Mouse (Mus musculus) liver, embryonic 14.5 days (tissue): ENCODE data around the gene Tlr11. TPM values are rescaled to one million over a fixed set of nuclear protein-coding genes. Genes with fewer than 3 reads are reported as not detected.

Experiments used
- ATAC-seq: fragments of 200-750 bp; cut with Nextera tagmentation; 2 replicates; pipeline ENCODE4 v1.8.0; 2017; ENCODE audit warnings: moderate number of reproducible peaks, mild to moderate bottlenecking, moderate library complexity; ENCODE audit not compliant: insufficient read depth
- DNase-seq, 3 experiments: peaks; one replicate each; pipeline ENCODE4 v3.0.0-alpha.2; 2012 to 2013; ENCODE audit warnings: low read depth in 3 of 3, low spot score in 3 of 3
- H3K27ac ChIP-seq: fragments of 300-500 bp; sonication (generic); 2 replicates; pipeline ENCODE4 v1.5.1; 2014; ENCODE audit warnings: moderate library complexity, mild to moderate bottlenecking, control low read depth, inconsistent platforms
- H3K27me3 ChIP-seq: fragments of 300-500 bp; sonication (generic); 2 replicates; pipeline ENCODE4 v1.6.1; 2014; ENCODE audit warnings: mild to moderate bottlenecking, low read length, moderate library complexity; ENCODE audit not compliant: control insufficient read depth, insufficient read depth
- H3K36me3 ChIP-seq: fragments of 300-500 bp; sonication (generic); replicated peaks from 2 replicates; pipeline ENCODE4 v1.6.1; 2014; ENCODE audit warnings: low read depth; ENCODE audit not compliant: control insufficient read depth, insufficient read depth
- H3K4me1 ChIP-seq, 2 experiments: fragments of 200-500 bp in 1 of 2; fragments of 300-500 bp in 1 of 2; sonication (generic) in 1 of 2; replicated peaks; 2 replicates each; pipeline ENCODE4 v1.6.1; 2012 to 2014; ENCODE audit warnings: antibody characterized with exemption in 1 of 2, inconsistent platforms in 1 of 2, low read length in 1 of 2; ENCODE audit not compliant: control insufficient read depth in 2 of 2, insufficient read depth in 2 of 2
- H3K4me2 ChIP-seq: fragments of 300-500 bp; sonication (generic); 2 replicates; pipeline ENCODE4 v1.6.1; 2014; ENCODE audit warnings: low read depth, mild to moderate bottlenecking, control low read depth, moderate library complexity
- H3K4me3 ChIP-seq, 2 experiments: fragments of 200-500 bp in 1 of 2; fragments of 300-500 bp in 1 of 2; sonication (generic) in 1 of 2; 2 replicates each; pipeline ENCODE4 v1.5.1; 2012 to 2014; ENCODE audit warnings: low read depth in 2 of 2, low read length in 2 of 2, mild to moderate bottlenecking in 2 of 2, control low read depth in 1 of 2, inconsistent platforms in 1 of 2, moderate library complexity in 1 of 2; ENCODE audit not compliant: insufficient read depth in 1 of 2
- H3K9ac ChIP-seq: fragments of 300-500 bp; sonication (generic); replicated peaks from 2 replicates; pipeline ENCODE4 v1.6.1; 2014; ENCODE audit warnings: mild to moderate bottlenecking, control low read depth, moderate library complexity
- H3K9me3 ChIP-seq: fragments of 300-500 bp; sonication (generic); 2 replicates; pipeline ENCODE4 v1.6.1; 2016; ENCODE audit warnings: low read length, mixed read lengths; ENCODE audit not compliant: control insufficient read depth
- CTCF ChIP-seq: IDR thresholded peaks from 2 replicates; pipeline ENCODE4 v1.5.1; 2016; ENCODE audit warnings: antibody characterized with exemption, low read depth, control low read depth
- EP300 ChIP-seq: IDR thresholded peaks from 2 replicates; pipeline ENCODE4 v1.6.1; 2016; ENCODE audit warnings: antibody characterized with exemption, low read depth
- WGBS: fragments of 180-500 bp; shearing (Covaris S2); extraction: QIAGEN DNeasy Blood & Tissue Kit; methylation state at CpG from one replicate; pipeline ENCODE4 v1.1.7; 2014; ENCODE audit not compliant: insufficient replicate concordance; 5-methylcytosine and 5-hydroxymethylcytosine counted together
- polyA plus RNA-seq, 2 experiments: library from polyadenylated mRNA; depleted of rRNA in 1 of 2; stranded (reverse) in 1 of 2; unstranded in 1 of 2; fragments of >200 nt; fragmentation: Nextera tagmentation in 1 of 2; extraction: Ambion mirVana in 1 of 2; gene quantifications; 2 replicates each; pipeline versions ENCODE4 v1.2.1 to v1.2.3; 2012 to 2014

Tlr11 gene
- polyA plus RNA-seq, 2 experiments: 0.04 to 0.05 TPM

DNA sequence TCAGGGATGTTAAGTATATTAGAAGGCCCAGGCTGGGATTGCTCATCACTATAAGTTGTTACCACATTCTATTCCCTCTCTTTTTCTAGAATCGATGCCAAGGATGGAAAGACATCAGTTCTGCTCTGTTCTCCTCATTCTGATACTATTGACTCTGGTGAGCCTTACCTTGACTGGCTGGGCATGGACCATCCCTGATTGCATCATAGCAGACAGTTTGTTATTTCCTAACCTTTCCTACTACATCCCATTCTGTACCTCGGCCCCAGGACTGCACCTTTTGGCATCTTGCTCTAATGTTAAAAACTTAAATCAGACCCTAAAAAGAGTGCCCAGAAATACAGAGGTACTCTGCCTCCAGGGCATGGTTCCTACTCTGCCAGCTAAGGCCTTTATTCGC, 2.8 kb downstream of the Tlr11 start:
- H3K9me3 ChIP-seq: no peaks in the 10 kb centered on the region
- H3K36me3 ChIP-seq: no peaks in the 10 kb centered on the region
- H3K27me3 ChIP-seq: no peaks in the 10 kb centered on the region
- ATAC-seq (no peak), DNase-seq (no peak)
- no peak for TF ChIP-seq CTCF
- no peak for TF ChIP-seq EP300
- H3K4me2 ChIP-seq: no peak overlapping the region
- H3K4me3 ChIP-seq: no peak overlapping the region
- H3K27ac ChIP-seq: no peak overlapping the region
- H3K9ac ChIP-seq: no peak overlapping the region
- H3K4me1 ChIP-seq: no peaks in the 10 kb centered on the region
- WGBS: 46% methylated on average over 3 of the region's 3 CpGs

DNA sequence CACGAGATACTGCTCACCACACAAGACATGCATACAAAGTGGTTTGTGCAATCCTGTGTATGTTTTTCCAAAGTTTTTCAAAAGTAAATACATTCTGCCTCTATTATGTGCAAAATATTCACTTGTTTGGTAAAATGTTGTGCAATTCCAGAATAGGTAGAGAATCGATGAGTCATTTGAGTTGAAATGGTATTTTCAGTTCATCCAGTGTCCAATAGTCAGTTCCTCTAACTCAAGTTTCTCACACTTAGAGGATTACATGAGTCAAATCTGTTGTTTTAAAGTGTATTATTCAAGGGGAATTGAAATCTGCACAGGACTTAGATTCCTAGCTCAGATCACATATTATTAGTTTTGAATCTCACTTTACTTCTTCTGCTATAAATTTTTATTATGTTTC, 5.8 kb downstream of the Tlr11 start:
- 48% methylated on average over 2 of the region's 2 CpGs for WGBS
- no peak for DNase-seq
- ATAC-seq: no peak

DNA sequence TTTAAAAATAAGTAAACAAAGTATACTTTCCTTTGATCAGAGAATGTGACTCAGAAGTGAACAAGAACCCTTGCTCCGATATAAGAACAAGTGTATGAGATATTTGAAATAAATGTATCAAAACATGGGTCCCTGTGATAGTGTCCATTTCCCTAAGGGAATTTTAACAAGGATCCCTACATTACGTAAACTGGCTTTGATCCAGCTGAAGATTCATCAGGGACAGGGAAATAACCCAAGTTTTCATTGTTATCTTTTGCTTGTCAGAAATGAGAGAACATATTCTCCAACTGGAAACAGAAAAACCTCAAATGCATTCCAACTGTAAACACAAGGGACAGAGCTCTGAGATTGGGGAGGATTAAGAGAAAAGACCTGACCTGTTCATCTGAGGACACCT, 23.1 kb downstream of the Tlr11 start, which contains the start of gene Olfr736:
Gene Olfr736 (plus strand): TSS at position 301 of the 400 bp plus-strand sequence.
- Histone ChIP-seq H3K36me3 (no peaks in the 10 kb centered on the region), H3K27me3 (no peaks in the 10 kb centered on the region), H3K27ac (no peak within 1 kb of the TSS), H3K4me2 (no peak within 1 kb of the TSS), H3K4me1 (no peaks in the 10 kb centered on the region), H3K9me3 (no peaks in the 10 kb centered on the region), H3K4me3 (no peak within 1 kb of the TSS), H3K9ac (no peak within 1 kb of the TSS)
- 60% methylated on average over 2 of the region's 2 CpGs for WGBS
- TF ChIP-seq EP300: no peak
- no peak for TF ChIP-seq CTCF
- ATAC-seq (no peak), DNase-seq (no peak)

More for the DNA sequence above, 5.8 kb downstream of the Tlr11 start:
- H3K27ac ChIP-seq: no peak overlapping the region
- no peaks in the 10 kb centered on the region for H3K27me3 ChIP-seq
- H3K4me3 ChIP-seq: no peak overlapping the region
- TF ChIP-seq CTCF (no peak), EP300 (no peak)
- no peak overlapping the region for H3K9ac ChIP-seq
- H3K4me1 ChIP-seq: no peaks in the 10 kb centered on the region
- no peaks in the 10 kb centered on the region for H3K9me3 ChIP-seq
- no peak overlapping the region for H3K4me2 ChIP-seq
- H3K36me3 ChIP-seq: no peaks in the 10 kb centered on the region

DNA sequence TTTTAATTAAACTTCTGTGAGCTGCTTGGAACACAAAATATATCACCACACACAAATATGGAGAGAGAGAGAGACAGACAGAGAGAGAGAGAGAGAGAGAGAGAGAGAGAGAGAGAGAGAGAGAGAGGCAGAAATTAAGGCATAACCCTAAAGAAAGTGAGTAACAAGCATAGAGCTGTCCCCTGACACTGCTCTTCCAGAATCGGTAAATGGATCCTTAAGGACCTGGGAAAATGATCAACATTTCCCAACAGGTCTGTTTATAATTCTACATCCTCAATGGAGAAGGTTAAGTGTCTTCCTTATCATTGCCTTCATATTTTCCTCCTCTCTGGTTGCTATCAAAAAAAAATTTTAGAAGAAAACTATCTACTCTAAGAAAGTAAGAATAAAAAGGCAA, 49.6 kb downstream of the Tlr11 start, which contains the start of gene Olfr738:
Gene Olfr738 (plus strand): TSS at position 301 of the 400 bp plus-strand sequence.
- Histone ChIP-seq H3K4me2 (no peak within 1 kb of the TSS), H3K36me3 (no peaks in the 10 kb centered on the region), H3K4me3 (no peak within 1 kb of the TSS), H3K9me3 (no peaks in the 10 kb centered on the region), H3K4me1 (no peaks in the 10 kb centered on the region), H3K27me3 (no peaks in the 10 kb centered on the region), H3K27ac (no peak within 1 kb of the TSS), H3K9ac (no peak within 1 kb of the TSS)
- WGBS: 78% methylated on average over 1 of the region's 1 CpGs
- TF ChIP-seq EP300 (no peak), CTCF (no peak)
- ATAC-seq (no peak), DNase-seq (no peak)

Other genes starting within 250 kb of the Tlr11 start
- not detected in 2 replicates for gene Olfr727, start 234.7 kb upstream of the Tlr11 start, polyA plus RNA-seq (2012; rRNA removed)
- not detected in 2 replicates for gene Olfr727, start 234.7 kb upstream of the Tlr11 start, polyA plus RNA-seq (2014; fragmentation: Nextera tagmentation; extraction: Ambion mirVana)
- gene Olfr728, start 215.2 kb upstream of the Tlr11 start, polyA plus RNA-seq (2012; rRNA removed): not detected in 2 replicates
- gene Olfr728, start 215.2 kb upstream of the Tlr11 start, polyA plus RNA-seq (2014; fragmentation: Nextera tagmentation; extraction: Ambion mirVana): not detected in 2 replicates
- gene Olfr729, start 205.0 kb upstream of the Tlr11 start, polyA plus RNA-seq (2012; rRNA removed): not detected in 2 replicates
- gene Olfr729, start 205.0 kb upstream of the Tlr11 start, polyA plus RNA-seq (2014; fragmentation: Nextera tagmentation; extraction: Ambion mirVana): not detected in 2 replicates
- gene Olfr730, start 169.7 kb upstream of the Tlr11 start, polyA plus RNA-seq (2012; rRNA removed): not detected in 2 replicates
- not detected in 2 replicates for gene Olfr730, start 169.7 kb upstream of the Tlr11 start, polyA plus RNA-seq (2014; fragmentation: Nextera tagmentation; extraction: Ambion mirVana)
- not detected in 2 replicates for gene Olfr731, start 116.0 kb upstream of the Tlr11 start, polyA plus RNA-seq (2012; rRNA removed)
- gene Olfr731, start 116.0 kb upstream of the Tlr11 start, polyA plus RNA-seq (2014; fragmentation: Nextera tagmentation; extraction: Ambion mirVana): not detected in 2 replicates
- gene Olfr732, start 73.7 kb upstream of the Tlr11 start, polyA plus RNA-seq (2012; rRNA removed): not detected in 2 replicates
- not detected in 2 replicates for gene Olfr732, start 73.7 kb upstream of the Tlr11 start, polyA plus RNA-seq (2014; fragmentation: Nextera tagmentation; extraction: Ambion mirVana)
- not detected in 2 replicates for gene Olfr733, start 56.4 kb upstream of the Tlr11 start, polyA plus RNA-seq (2012; rRNA removed)
- gene Olfr733, start 56.4 kb upstream of the Tlr11 start, polyA plus RNA-seq (2014; fragmentation: Nextera tagmentation; extraction: Ambion mirVana): not detected in 2 replicates
- not detected in 2 replicates for gene Olfr734, start 31.2 kb upstream of the Tlr11 start, polyA plus RNA-seq (2012; rRNA removed)
- gene Olfr734, start 31.2 kb upstream of the Tlr11 start, polyA plus RNA-seq (2014; fragmentation: Nextera tagmentation; extraction: Ambion mirVana): not detected in 2 replicates
- not detected in 2 replicates for gene Olfr735, start 9.0 kb upstream of the Tlr11 start, polyA plus RNA-seq (2012; rRNA removed)
- gene Olfr735, start 9.0 kb upstream of the Tlr11 start, polyA plus RNA-seq (2014; fragmentation: Nextera tagmentation; extraction: Ambion mirVana): not detected in 2 replicates
- not detected in 2 replicates for gene Olfr736, start 23.2 kb downstream of the Tlr11 start, polyA plus RNA-seq (2012; rRNA removed)
- not detected in 2 replicates for gene Olfr736, start 23.2 kb downstream of the Tlr11 start, polyA plus RNA-seq (2014; fragmentation: Nextera tagmentation; extraction: Ambion mirVana)
- gene Olfr738, start 49.7 kb downstream of the Tlr11 start, polyA plus RNA-seq (2012; rRNA removed): not detected in 2 replicates
- gene Olfr738, start 49.7 kb downstream of the Tlr11 start, polyA plus RNA-seq (2014; fragmentation: Nextera tagmentation; extraction: Ambion mirVana): not detected in 2 replicates
- not detected in 2 replicates for gene Olfr739, start 60.7 kb downstream of the Tlr11 start, polyA plus RNA-seq (2012; rRNA removed)
- not detected in 2 replicates for gene Olfr739, start 60.7 kb downstream of the Tlr11 start, polyA plus RNA-seq (2014; fragmentation: Nextera tagmentation; extraction: Ambion mirVana)
- gene Olfr740, start 87.6 kb downstream of the Tlr11 start, polyA plus RNA-seq (2012; rRNA removed): not detected in 2 replicates
- gene Olfr740, start 87.6 kb downstream of the Tlr11 start, polyA plus RNA-seq (2014; fragmentation: Nextera tagmentation; extraction: Ambion mirVana): not detected in 2 replicates
- gene Olfr741, start 114.8 kb downstream of the Tlr11 start, polyA plus RNA-seq (2012; rRNA removed): not detected in 2 replicates
- gene Olfr741, start 114.8 kb downstream of the Tlr11 start, polyA plus RNA-seq (2014; fragmentation: Nextera tagmentation; extraction: Ambion mirVana): not detected in 2 replicates
- gene Olfr742, start 145.7 kb downstream of the Tlr11 start, polyA plus RNA-seq (2012; rRNA removed): not detected in 2 replicates
- not detected in 2 replicates for gene Olfr742, start 145.7 kb downstream of the Tlr11 start, polyA plus RNA-seq (2014; fragmentation: Nextera tagmentation; extraction: Ambion mirVana)
- gene Olfr743, start 163.9 kb downstream of the Tlr11 start, polyA plus RNA-seq (2012; rRNA removed): not detected in 2 replicates
- gene Olfr743, start 163.9 kb downstream of the Tlr11 start, polyA plus RNA-seq (2014; fragmentation: Nextera tagmentation; extraction: Ambion mirVana): not detected in 2 replicates